Mouse (Mus musculus): Measurements from ENCODE around the gene Prkd2.

The Prkd2 gene

GRCm38 (mm10) chr7:16859902-16860651, 17.4 kb downstream of the Prkd2 start:
- no peak for DNase-seq (ENCODE audit: low spot score in 2 of 2)

GRCm38 (mm10) chr7:16867488-16867887, 24.8 kb downstream of the Prkd2 start:
- no peak for DNase-seq (ENCODE audit: low spot score in 2 of 2)

GRCm38 (mm10) chr7:16869497-16869896, 26.8 kb downstream of the Prkd2 start:
- peak; percentile 91 to 96 for DNase-seq (ENCODE audit: low spot score in 2 of 2)

GRCm38 (mm10) chr7:16871600-16871999, 28.9 kb downstream of the Prkd2 start:
- DNase-seq (ENCODE audit: low spot score in 2 of 2): no peak

DNA sequence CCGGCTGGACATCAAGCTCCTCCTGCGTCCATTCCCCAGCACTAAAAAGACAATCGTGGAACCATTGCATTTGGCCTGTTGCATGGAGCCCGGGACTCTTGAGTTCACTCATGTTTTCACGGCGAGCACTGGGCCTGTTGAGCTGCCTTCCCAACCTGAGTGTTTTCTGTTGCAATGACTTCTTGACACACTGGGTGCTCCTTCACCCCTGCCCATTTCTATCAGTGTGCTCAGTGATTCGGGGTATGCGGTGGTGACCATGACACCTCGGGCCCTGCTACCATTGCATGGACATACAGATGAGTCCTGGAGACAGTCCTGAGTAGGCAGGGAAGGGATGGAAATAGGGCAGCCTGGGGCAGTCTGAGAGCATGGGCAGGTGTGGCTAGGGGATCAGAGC, 29.8 kb downstream of the Prkd2 start:
- DNase-seq (ENCODE audit: low spot score in 2 of 2): no peak

DNA sequence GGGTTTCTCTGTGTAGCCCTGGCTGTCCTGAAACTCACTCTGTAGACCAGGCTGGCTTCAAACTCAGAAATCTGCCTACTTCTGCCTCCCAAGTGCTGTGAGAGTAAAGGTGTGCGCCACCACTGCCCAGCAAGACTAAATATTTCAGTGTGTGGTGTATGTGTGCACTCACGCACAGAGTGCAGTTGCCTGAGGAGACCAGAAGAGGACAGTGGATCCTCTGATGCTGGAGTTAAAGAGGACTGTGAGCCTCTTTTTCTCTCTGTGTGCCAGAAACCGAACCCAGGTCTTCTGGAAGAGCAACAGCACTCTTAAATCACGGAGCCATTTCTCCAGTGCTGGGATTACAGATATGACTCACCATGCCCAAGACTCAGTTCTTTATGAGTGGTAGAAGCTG, 30.7 kb downstream of the Prkd2 start:
- no peak for DNase-seq (ENCODE audit: low spot score in 2 of 2)

DNA sequence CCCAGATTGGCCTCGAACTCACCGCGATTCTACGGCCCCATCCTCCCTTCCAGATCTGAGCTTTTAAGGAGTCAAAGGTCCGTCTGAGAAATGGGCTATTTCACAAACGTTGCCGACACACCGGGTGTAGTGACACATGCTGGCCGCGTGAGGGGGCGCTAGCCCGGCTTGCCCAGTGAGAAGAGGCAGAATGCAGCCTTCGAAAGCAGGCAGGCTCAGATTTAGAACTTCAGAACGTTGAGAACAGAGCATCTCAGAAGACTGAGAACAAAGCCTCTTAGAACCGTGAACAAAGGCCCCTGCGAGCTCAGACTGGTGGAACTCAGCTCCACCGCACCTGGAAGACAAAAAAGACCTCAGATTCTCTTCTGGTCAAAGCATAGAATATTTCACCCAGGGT, 31.5 kb downstream of the Prkd2 start:
- peak; percentile 65 to 80 for DNase-seq (ENCODE audit: low spot score in 2 of 2)

DNA sequence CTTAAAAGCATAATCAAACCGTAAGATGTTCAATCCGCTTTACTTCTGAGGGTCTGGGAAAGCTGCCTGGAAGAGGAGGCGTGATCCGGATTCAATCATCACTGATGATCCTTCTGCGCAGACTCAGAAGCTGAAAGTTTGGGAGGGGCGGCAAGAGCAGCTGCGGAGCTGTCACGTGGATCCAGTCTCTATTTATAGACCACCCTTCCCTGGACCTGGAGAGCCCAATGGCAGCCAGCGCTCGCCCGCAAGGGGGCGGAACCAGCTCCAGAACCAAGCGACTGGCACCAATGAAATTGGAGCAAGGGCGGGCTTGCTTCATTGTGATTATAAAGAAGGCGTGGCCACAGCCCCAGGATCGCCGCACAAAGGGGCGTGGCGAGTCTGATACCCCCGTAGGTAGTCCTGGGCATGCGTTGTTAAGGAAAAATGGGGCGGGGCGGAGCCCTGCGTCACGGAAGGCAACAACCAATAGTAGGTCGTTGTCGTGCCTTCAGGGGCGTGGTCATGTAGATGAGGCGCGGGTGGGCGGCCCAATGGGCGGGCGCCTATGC, 32.1 kb downstream of the Prkd2 start:
- peak; percentile 100 for DNase-seq (ENCODE audit: low spot score in 2 of 2)

DNA sequence AGATGAGACGGTGACA, 32.4 kb downstream of the Prkd2 start, which contains the start of gene Dact3:
Gene Dact3 (plus strand): TSS at position 8 of the 16 bp plus-strand sequence.
- no peak for DNase-seq (ENCODE audit: low spot score in 2 of 2)

DNA sequence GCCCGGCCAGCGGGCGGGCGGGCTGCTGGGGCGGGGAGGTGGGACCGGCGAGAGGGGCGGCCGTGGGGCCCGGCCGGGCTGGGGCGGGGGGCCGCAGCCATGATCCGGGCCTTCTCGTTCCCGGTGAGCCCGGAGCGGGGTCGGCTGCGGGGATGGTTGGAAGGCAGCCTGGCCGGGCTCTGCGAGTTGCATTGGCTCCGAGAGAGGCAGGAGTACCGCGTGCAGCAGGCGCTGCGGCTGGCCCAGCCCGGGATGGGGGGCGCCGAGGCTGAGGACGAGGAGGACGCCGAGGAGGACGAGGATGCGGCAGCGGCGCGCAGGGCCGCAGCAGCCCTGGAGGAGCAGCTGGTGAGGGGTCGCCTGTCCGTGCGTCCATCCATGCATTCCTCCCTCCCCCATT, 32.6 kb downstream of the Prkd2 start:
- no peak for DNase-seq (ENCODE audit: low spot score in 2 of 2)

- no peak for DNase-seq (ENCODE audit: low spot score in 2 of 2)
These were observed 33.3 kb downstream of the Prkd2 start for GRCm38 (mm10) chr7:16876006-16876405.

- DNase-seq (ENCODE audit: low spot score in 2 of 2): no peak
These were observed 33.9 kb downstream of the Prkd2 start for GRCm38 (mm10) chr7:16876608-16877007.

GRCm38 (mm10) chr7:16877717-16878116, 35.0 kb downstream of the Prkd2 start:
- no peak for DNase-seq (ENCODE audit: low spot score in 2 of 2)

DNA sequence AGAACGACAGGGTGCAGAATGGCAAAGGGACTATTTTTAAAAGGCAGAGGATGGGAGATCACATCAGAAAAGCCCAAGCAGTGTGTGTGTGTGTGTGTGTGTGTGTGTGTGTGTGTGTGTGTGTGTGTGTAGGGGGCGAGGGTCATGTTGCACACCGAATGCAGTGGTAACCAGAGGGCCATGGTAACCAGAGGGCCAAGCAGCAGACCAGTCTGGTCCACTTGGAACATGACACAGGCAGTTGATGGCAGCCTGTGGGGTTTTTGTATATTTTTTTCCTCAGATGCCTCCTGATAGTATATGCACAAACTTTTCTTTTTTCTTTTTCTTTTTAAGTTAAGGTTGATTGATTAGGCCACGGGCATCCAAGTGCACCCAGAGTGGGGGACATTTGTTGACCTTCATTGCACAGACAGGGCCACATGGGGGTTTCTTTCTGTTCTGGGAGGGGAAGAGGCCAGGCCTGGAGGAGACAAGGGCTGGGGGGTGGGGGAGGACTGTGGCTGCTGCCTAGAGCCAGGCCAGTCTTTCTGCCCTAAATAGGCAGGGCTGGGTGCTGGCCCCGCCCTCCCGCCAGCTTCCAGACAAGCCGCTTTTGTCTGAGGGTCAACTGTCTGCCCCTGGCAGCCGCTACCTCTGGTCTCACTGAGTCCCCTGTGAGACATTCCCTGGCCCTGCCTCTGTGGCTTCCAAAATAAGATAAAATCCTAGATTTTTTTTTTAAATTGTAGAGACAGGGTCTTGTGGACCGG, 37.3 kb downstream of the Prkd2 start:
- no peak for DNase-seq (ENCODE audit: low spot score in 2 of 2)

DNA sequence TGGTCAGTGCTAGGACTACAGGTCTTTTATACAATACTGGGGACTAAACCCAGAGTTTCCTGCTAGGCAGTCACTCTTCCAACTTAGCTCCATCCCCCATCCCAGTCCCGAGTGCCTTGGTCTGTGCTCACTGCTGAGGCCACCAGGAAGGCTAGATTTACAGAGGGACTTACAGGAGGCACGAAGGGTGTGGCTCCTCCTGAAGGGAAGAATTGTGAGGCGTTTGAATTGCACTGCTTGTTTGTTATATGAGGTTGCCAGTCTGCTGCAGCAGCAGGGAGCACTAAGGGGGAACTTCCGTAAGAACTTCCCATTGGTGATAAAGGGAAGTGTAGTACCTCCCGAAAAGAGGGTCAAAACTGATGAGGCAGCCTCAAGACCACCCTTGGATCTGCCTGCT, 37.9 kb downstream of the Prkd2 start:
- DNase-seq (ENCODE audit: low spot score in 2 of 2): no peak

- no peak for DNase-seq (ENCODE audit: low spot score in 2 of 2)
These were observed 40.5 kb downstream of the Prkd2 start for GRCm38 (mm10) chr7:16883162-16883561.

GRCm38 (mm10) chr7:16884334-16884733, 41.6 kb downstream of the Prkd2 start:
- no peak for DNase-seq (ENCODE audit: low spot score in 2 of 2)

DNA sequence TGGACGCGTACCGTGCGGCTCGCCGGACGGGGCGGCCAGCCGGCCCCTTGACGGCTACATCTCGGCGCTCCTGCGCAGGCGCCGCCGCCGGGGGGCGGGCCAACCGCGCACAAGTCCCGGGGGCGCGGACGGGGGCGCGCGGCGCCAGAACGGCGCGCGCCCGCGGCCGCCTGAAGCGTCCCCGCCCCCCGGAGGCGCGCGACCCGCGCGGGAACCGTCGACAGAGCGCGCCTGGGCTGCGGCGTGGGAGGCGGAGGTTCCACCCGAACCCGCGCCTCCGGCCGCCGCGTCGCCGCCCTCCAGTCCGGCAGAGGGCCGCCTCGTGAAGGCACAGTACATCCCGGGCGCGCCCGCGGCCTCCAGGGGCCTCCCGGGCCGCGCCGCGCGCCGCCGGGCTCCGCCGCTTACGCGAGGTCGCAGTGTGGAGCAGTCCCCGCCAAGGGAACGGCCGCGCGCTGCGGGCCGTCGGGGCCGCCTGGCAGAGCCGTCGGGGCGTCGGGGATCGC, 42.6 kb downstream of the Prkd2 start:
- no peak for DNase-seq (ENCODE audit: low spot score in 2 of 2)

- no peak for DNase-seq (ENCODE audit: low spot score in 2 of 2)
These were observed 43.2 kb downstream of the Prkd2 start for GRCm38 (mm10) chr7:16885905-16886304.

GRCm38 (mm10) chr7:16890536-16890935, 47.8 kb downstream of the Prkd2 start:
- DNase-seq (ENCODE audit: low spot score in 2 of 2): no peak

DNA sequence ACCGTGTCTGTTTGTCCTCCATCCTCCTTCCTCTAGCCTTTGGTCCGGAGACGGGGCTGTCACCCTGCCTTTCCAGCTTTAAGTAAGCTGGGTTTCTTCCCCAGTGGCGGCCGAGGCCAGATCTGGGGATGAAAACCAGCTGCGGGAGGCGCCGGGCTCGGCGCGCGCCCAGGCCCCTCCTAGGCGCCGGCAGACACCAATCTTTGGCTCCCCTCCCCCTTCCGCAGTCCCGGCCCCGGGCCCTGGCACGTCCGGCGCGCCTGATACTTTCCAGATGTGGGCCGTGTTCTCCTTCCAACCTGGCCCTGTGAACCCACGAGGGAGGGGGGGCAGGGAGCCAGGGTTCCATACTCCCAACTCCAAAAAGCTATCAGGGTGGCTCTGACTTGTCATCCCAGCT, 48.2 kb downstream of the Prkd2 start:
- no peak for DNase-seq (ENCODE audit: low spot score in 2 of 2)

GRCm38 (mm10) chr7:16891641-16892351, 49.1 kb downstream of the Prkd2 start, which contains the start of gene Gng8:
Gene Gng8 (plus strand): TSS chr7:16891786.
- peak in 1 of 2 experiments; percentile 84 for DNase-seq (ENCODE audit: low spot score in 2 of 2)

DNA sequence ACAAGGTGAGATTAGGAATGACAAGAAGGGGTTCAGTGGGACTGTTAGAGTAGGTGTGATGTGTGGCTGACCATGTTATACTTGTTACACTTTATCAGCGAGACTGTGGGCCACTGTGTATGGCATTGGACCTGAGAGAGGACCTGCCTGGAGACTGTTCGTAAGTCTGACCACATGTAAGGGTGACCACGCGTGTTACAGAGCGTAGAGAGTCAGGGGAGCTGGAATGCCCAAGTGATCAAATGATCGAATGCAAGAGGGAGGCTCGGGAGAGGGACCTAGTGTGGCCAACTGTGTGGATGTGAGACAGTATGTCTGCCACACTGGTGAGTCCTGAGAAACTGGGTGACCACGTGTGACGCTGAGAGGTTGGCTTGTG, 49.6 kb downstream of the Prkd2 start:
- DNase-seq (ENCODE audit: low spot score in 2 of 2): no peak

All from frontal cortex, postnatal 10 days (tissue).